Mouse (Mus musculus): Measurements from ENCODE around the gene Rab14. TPM values are rescaled to one million over a fixed set of nuclear protein-coding genes. Genes with fewer than 3 reads are reported as not detected.

Rab14 gene
- polyA plus RNA-seq, 1 experiment from 2014 or later, result 482 TPM

DNA sequence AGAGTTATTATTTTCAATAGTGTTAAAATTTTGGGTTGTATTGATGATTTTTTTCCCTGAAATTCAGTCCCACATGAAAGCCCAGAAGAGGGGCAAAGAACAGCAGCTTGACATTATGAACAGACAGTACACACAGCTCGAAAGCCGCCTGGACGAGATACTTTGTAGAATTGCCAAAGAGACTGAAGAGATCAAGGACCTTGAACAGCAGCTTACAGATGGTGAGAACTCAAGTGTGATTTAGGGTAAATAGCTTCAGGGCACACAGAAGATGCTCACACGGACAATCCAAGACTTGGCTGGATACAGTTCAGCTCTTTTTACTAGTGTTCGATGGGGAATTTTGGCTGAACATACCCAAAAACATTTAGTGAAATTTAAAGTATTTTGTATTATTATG lies 67.0 kb downstream of the Rab14 start:
- Histone ChIP-seq H3K27ac (no peak overlapping the region), H3K9me3 (no peaks in the 10 kb centered on the region), H3K4me3 (no peak overlapping the region), H3K27me3 (no peaks in the 10 kb centered on the region), H3K4me1 (replicated peaks) (peaks cover 17% of the 10 kb centered on the region), H3K9ac (no peak overlapping the region), H3K4me2 (no peak overlapping the region), H3K36me3 (peaks cover 30% of the 10 kb centered on the region)
- ATAC-seq (ENCODE audit: low FRiP score), result no peak
- WGBS, result 85% methylated on average over 5 of the region's 5 CpGs

DNA sequence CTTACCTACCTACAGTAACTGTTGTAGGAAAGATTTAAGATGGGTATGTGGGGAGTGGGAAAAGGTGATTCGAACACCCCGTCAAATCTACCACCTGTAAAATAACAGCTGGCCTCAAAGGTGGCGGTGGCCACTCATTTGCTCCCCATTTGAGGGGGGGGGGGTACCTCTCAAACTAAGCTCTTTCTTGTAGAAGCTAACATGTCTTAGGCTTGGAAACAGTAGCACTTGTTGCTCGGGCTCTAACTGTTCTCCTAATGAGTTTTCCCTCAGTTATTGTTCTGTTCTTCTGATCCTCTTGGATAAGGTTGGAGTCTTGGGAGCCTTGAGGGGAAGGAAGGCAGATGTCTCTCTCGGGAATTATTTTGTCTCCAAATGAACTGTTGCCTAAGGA lies 68.3 kb downstream of the Rab14 start:
- H3K27me3 ChIP-seq, result no peaks in the 10 kb centered on the region
- H3K27ac ChIP-seq, result no peak overlapping the region
- 20% methylated on average over 5 of the region's 5 CpGs for WGBS
- peaks cover 27% of the 10 kb centered on the region for H3K36me3 ChIP-seq
- H3K9me3 ChIP-seq, result no peaks in the 10 kb centered on the region
- peaks cover 17% of the 10 kb centered on the region for H3K4me1 ChIP-seq (replicated peaks)
- peak overlapping the region; percentile 51; the same call in 1 of the 2 replicates for H3K9ac ChIP-seq
- peak overlapping the region; percentile 57 for H3K4me2 ChIP-seq
- peak overlapping the region; percentile 41 for H3K4me3 ChIP-seq
- no peak for ATAC-seq (ENCODE audit: low FRiP score)

DNA sequence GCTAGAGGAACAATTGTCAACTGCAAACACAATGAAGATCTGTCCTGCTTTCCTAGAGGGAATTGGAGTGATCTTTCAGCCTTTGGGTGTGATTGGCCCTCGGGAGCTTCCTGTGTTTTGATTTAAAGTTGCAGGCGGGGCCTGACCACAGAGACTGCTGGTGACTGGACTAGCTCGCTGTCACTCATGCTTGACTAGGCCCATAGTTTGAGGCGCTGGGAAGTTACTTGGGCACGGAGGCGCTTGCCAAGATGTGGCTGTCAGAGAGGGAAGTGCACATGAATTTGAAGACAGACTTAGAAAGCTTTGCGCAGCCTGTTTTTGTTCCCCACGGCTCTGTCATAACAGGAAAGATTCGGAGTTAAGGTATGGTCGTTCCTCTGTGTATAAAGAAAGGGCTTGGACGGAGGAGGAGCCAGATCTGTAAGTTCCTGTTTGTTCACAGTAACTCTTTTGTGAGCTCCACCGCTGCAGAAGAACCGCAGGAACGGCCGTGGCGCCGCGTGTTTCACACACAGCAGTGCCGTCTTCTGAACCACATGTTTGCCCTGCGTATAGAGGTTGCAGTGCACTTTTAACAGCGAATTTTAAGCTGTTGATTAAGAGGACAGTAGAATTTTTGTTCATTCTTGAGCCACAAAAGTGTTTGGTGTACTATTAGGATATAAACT lies 68.8 kb downstream of the Rab14 start:
- peaks cover 17% of the 10 kb centered on the region for H3K4me1 ChIP-seq (replicated peaks)
- H3K9me3 ChIP-seq, result no peaks in the 10 kb centered on the region
- peaks cover 29% of the 10 kb centered on the region for H3K36me3 ChIP-seq
- peak overlapping the region; percentile 51 for H3K9ac ChIP-seq
- ATAC-seq (ENCODE audit: low FRiP score), result peak; percentile 96
- peak overlapping the region; percentile 41 for H3K4me3 ChIP-seq
- no peak overlapping the region for H3K27ac ChIP-seq
- peak overlapping the region; percentile 57 for H3K4me2 ChIP-seq
- under 1% methylated on average over 21 of the region's 21 CpGs for WGBS
- no peaks in the 10 kb centered on the region for H3K27me3 ChIP-seq

DNA sequence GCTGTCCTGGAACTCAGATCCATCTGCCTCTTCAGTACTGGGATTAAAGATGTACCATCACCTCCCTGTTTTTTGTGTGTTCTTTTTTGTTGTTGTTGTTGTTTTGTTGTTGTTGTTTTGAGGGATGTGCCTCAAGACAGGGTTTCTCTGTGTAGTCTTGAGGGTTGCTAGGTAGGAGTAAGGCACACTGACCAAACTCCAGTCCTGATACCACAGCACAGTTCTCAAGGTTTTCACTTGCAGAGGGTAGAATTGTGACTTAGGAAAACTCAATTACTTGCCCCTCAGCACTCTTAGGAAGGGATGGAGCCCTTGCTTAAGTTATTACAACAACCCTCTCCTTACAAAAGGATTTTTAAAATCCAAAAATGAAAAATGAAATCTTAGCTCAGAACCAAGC lies 69.4 kb downstream of the Rab14 start:
- H3K9ac ChIP-seq, result no peak overlapping the region
- no peak overlapping the region for H3K4me3 ChIP-seq
- H3K9me3 ChIP-seq, result no peaks in the 10 kb centered on the region
- no peaks in the 10 kb centered on the region for H3K27me3 ChIP-seq
- 0 out of 2 replicates have a peak, but pooled peaks have one; percentile 36 for ATAC-seq (ENCODE audit: low FRiP score)
- H3K4me2 ChIP-seq, result peak overlapping the region; percentile 57
- H3K4me1 ChIP-seq (replicated peaks), result peaks cover 17% of the 10 kb centered on the region
- H3K36me3 ChIP-seq, result peaks cover 29% of the 10 kb centered on the region
- no peak overlapping the region for H3K27ac ChIP-seq

Other genes starting within 250 kb of the Rab14 start
- 0.73 and 1.9 TPM in 2 replicates for gene Traf1, start 239.3 kb downstream of the Rab14 start, polyA plus RNA-seq (2015; fragmentation: Nextera tagmentation; extraction: Ambion mirVana)
- 0.40 and 0.47 TPM in 2 replicates for gene Hc, start 139.7 kb downstream of the Rab14 start, polyA plus RNA-seq (2015; fragmentation: Nextera tagmentation; extraction: Ambion mirVana)
- 0.58 TPM in 1 of 2 replicates, not detected in the other for gene AI182371, start 99.6 kb downstream of the Rab14 start, polyA plus RNA-seq (2015; fragmentation: Nextera tagmentation; extraction: Ambion mirVana)
- gene Cntrl, start 91.6 kb downstream of the Rab14 start, polyA plus RNA-seq (2015; fragmentation: Nextera tagmentation; extraction: Ambion mirVana), result 11.9 and 13.8 TPM in 2 replicates
- 27.4 and 28.2 TPM in 2 replicates for gene Gsn, start 55.3 kb upstream of the Rab14 start, polyA plus RNA-seq (2015; fragmentation: Nextera tagmentation; extraction: Ambion mirVana)
- gene Stom, start 135.9 kb upstream of the Rab14 start, polyA plus RNA-seq (2015; fragmentation: Nextera tagmentation; extraction: Ambion mirVana), result 15.1 and 18.6 TPM in 2 replicates
- not detected in 2 replicates for gene 4930568D16Rik, start 166.6 kb upstream of the Rab14 start, polyA plus RNA-seq (2015; fragmentation: Nextera tagmentation; extraction: Ambion mirVana)
- not detected in 2 replicates for gene 4930402F06Rik, start 196.1 kb upstream of the Rab14 start, polyA plus RNA-seq (2015; fragmentation: Nextera tagmentation; extraction: Ambion mirVana)

Measured in hindbrain, embryonic 13.5 days (tissue).